Mouse (Mus musculus): ENCODE results near the gene Rhd. TPM values are rescaled to one million over a fixed set of nuclear protein-coding genes. Genes with fewer than 3 reads are reported as not detected.

Gene Rhd
- polyA plus RNA-seq, 1 experiment from 2014 or later = 0.41 TPM

DNA sequence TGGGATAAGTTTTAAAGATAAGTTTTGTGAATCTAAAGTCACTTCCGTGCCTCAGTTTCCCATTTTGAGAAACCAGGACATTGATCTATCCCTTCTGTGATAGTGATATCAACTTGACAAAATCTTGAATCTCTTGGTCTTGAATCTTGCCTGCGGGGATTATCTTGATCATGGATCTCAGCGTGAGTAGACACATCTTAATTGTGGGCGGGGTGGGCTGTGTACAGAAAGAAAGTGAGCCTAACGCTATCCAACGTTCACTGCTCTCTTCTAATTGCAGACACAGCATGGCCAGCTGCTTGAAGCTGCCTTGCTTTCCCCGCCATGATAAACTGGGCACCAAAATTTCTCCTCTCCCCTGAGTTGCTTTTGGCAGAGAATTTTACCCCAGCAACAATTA lies 1.3 kb upstream of the Rhd start:
- Histone ChIP-seq H3K27me3 (peaks cover under 1% of the 10 kb centered on the region; the same call in 1 of the 2 replicates), H3K9ac (replicated peaks) (no peak overlapping the region), H3K36me3 (no peaks in the 10 kb centered on the region), H3K4me2 (replicated peaks) (no peak overlapping the region), H3K4me3 (no peak overlapping the region), H3K9me3 (no peaks in the 10 kb centered on the region), H3K27ac (replicated peaks) (no peak overlapping the region), H3K4me1 (no peaks in the 10 kb centered on the region)
- 79% methylated on average over 7 of the region's 7 CpGs for WGBS
- ATAC-seq (replicated peaks) = no peak

DNA sequence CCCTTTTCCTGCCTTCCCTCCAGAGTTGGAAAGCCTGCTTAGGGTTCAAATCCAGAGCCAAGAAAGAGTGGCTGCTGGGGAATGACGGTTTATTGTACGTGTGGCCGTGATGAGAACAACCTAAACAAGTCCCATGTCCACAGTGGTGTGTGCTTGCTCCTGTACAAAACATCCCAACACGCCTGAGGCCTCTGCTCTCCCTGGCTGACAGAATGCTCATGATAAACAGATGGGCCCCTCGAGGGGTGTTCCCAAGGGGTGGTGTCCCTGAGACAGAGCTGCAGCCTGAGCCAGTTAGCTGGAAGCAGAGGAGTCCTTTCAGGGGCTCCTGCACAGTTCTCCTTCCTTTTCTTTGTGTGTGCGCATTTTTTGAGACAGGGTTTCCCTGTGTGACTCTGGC lies 1.0 kb downstream of the Rhd start:
- no peak overlapping the region for H3K9ac ChIP-seq (replicated peaks)
- no peak overlapping the region for H3K4me2 ChIP-seq (replicated peaks)
- no peak overlapping the region for H3K4me3 ChIP-seq
- no peak for ATAC-seq (replicated peaks)
- no peaks in the 10 kb centered on the region for H3K4me1 ChIP-seq
- H3K36me3 ChIP-seq = no peaks in the 10 kb centered on the region
- no peak overlapping the region for H3K27ac ChIP-seq (replicated peaks)
- H3K27me3 ChIP-seq = peaks cover 17% of the 10 kb centered on the region
- no peaks in the 10 kb centered on the region for H3K9me3 ChIP-seq
- WGBS = 80% methylated on average over 6 of the region's 6 CpGs

DNA sequence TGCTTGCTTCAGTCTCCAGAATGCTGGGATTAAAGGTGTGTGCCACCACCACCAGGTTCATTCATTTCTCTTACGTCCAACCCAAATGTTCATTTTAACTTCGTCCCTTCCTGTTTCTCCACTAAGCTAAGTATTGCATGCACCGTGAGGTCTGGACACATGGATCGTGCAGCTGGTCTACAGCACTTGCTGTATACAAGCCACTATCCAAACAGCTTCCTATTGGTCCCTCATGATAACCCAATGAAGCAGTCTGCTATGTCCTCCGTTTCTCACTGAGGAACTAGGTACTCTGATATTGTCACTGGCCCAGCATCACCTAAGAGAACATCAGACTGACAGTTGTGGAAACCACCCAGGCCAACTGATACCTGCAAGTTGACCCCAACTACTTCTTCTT lies 1.5 kb downstream of the Rhd start:
- Histone ChIP-seq H3K36me3 (no peaks in the 10 kb centered on the region), H3K9ac (replicated peaks) (no peak overlapping the region), H3K4me3 (no peak overlapping the region), H3K4me1 (no peaks in the 10 kb centered on the region), H3K27me3 (peaks cover 19% of the 10 kb centered on the region), H3K27ac (replicated peaks) (no peak overlapping the region), H3K9me3 (no peaks in the 10 kb centered on the region), H3K4me2 (replicated peaks) (no peak overlapping the region)
- no peak for ATAC-seq (replicated peaks)
- 92% methylated on average over 5 of the region's 5 CpGs for WGBS

DNA sequence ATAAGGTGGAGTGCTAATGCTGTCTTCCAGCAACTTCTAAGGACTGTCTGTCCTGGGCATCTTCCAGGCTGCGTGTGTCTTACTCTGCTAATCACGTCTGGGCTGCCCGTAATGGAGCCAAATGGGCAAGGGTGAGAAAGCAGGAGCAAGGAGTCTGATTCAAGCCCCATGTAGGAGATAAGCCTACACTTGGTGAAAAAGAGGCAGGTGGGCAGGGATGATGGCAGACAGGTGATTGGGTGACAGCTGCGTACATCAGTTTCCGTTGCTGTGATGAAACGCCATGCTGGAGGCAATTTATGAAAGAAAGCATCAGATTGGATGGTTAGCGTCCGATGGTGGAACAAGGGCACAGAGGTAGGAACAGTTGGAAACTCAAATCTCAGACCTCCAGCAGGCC lies 2.9 kb downstream of the Rhd start:
- Histone ChIP-seq H3K4me2 (replicated peaks) (no peak overlapping the region), H3K9ac (replicated peaks) (no peak overlapping the region), H3K9me3 (no peaks in the 10 kb centered on the region), H3K27ac (replicated peaks) (no peak overlapping the region), H3K27me3 (peaks cover 22% of the 10 kb centered on the region; the same call in 1 of the 2 replicates), H3K36me3 (no peaks in the 10 kb centered on the region), H3K4me1 (no peaks in the 10 kb centered on the region), H3K4me3 (no peak overlapping the region)
- WGBS = 89% methylated on average over 8 of the region's 8 CpGs
- ATAC-seq (replicated peaks) = no peak

DNA sequence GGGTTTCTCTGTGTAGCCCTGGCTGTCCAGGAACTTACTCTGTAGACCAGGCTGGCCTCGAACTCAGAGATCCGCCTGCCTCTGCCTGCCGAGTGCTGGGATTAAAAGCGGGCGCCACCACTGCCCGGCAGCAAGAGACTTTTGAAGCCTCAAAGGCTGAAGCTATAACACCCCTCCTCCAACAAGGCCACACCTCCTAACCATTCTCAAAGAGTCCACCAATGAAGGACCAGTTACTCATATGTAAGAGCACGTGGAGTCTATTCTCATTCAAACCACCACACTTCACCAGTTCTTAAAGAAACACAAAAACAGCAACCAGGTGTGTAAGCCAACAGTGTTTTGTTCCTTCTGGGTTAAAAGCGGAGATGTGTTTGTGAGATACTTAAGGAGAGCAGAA lies 3.3 kb downstream of the Rhd start:
- no peaks in the 10 kb centered on the region for H3K9me3 ChIP-seq
- 86% methylated on average over 8 of the region's 8 CpGs for WGBS
- no peak overlapping the region for H3K4me2 ChIP-seq (replicated peaks)
- no peak overlapping the region for H3K4me3 ChIP-seq
- H3K27me3 ChIP-seq = peaks cover 24% of the 10 kb centered on the region; the same call in 1 of the 2 replicates
- no peak for ATAC-seq (replicated peaks)
- H3K9ac ChIP-seq (replicated peaks) = no peak overlapping the region
- no peak overlapping the region for H3K27ac ChIP-seq (replicated peaks)
- no peaks in the 10 kb centered on the region for H3K4me1 ChIP-seq
- no peaks in the 10 kb centered on the region for H3K36me3 ChIP-seq

DNA sequence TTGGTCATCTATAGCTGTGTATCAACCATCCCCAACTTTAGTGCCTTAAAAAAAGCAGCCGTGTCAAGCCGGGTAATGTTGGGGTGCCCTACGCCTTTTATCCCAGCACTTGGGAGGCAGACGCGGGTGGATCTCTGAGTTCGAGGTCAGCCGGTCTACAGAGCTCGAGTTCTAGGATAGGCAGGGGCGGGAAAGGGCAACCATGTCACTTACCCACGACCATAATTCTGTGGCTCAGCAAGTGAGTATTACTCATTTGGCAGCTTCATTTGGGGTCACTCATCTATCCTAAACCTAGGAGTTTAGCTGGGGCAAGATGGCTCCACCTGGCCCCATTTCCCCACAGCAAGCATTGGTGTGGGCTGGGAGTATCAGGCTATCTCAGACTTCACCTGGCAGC lies 3.7 kb downstream of the Rhd start:
- Histone ChIP-seq H3K9me3 (no peaks in the 10 kb centered on the region), H3K9ac (replicated peaks) (no peak overlapping the region), H3K27me3 (peaks cover 24% of the 10 kb centered on the region; the same call in 1 of the 2 replicates), H3K4me1 (no peaks in the 10 kb centered on the region), H3K27ac (replicated peaks) (no peak overlapping the region), H3K36me3 (no peaks in the 10 kb centered on the region), H3K4me2 (replicated peaks) (no peak overlapping the region), H3K4me3 (no peak overlapping the region)
- WGBS = 91% methylated on average over 10 of the region's 10 CpGs
- ATAC-seq (replicated peaks) = no peak

DNA sequence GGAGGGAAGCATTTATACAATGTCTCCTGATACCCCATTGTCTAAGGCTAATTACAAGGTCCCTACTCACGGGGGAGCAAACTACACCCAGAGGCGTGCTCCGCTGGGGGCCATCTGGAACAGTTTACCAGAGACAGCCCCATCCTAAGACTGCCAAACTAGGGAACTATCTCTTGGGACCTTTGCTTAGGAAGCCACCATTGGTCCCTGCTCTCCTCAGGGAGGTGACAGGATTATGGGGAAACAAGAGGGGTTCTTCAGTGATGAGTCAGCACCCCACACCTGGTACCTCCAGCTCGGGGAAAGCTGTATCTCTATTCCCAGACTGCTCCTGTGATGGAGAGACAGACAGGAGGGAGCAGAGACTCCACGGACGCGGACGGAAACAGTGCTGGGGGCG lies 4.2 kb downstream of the Rhd start:
- no peak overlapping the region for H3K4me3 ChIP-seq
- no peak overlapping the region for H3K4me2 ChIP-seq (replicated peaks)
- peaks cover 24% of the 10 kb centered on the region; the same call in 1 of the 2 replicates for H3K27me3 ChIP-seq
- ATAC-seq (replicated peaks) = no peak
- H3K36me3 ChIP-seq = no peaks in the 10 kb centered on the region
- H3K9ac ChIP-seq (replicated peaks) = no peak overlapping the region
- no peaks in the 10 kb centered on the region for H3K9me3 ChIP-seq
- no peaks in the 10 kb centered on the region for H3K4me1 ChIP-seq
- 26% methylated on average over 9 of the region's 9 CpGs for WGBS
- H3K27ac ChIP-seq (replicated peaks) = no peak overlapping the region

DNA sequence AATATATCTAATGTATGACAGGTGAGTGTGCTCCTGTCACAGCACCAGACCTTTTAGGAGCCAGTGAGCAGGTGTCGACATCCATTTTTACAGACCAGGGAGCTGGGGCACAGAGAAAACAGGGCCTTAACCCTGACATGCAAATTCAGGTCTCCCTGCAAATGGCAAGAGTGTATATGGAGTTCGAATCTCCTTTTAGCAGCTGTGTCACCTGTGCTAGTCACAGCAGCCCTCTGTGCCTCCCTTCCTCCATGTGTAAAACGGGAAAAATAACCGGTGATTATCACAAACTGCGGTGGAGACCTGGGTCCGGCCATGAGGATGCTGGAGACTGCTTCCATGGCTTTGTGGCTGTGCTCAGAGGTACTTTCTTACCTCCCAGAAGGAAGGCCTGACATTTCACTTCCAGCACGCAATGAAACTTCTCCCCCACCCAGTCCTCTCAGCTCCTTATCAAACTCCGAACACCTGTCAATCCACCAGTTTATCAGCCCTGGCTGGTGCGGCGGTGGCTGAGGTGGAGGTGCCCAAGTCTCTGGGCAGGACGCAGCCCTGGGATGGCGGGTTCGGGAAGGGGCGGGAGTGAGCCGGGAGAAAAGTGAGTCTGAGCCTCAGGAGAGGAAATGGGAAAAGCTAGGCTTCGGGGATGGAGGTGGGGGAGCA lies 4.9 kb downstream of the Rhd start:
- Histone ChIP-seq H3K4me2 (replicated peaks) (no peak overlapping the region), H3K9me3 (no peaks in the 10 kb centered on the region), H3K27ac (replicated peaks) (no peak overlapping the region), H3K27me3 (peaks cover 24% of the 10 kb centered on the region; the same call in 1 of the 2 replicates), H3K4me1 (no peaks in the 10 kb centered on the region), H3K4me3 (no peak overlapping the region), H3K36me3 (no peaks in the 10 kb centered on the region), H3K9ac (replicated peaks) (no peak overlapping the region)
- 11% methylated on average over 16 of the region's 16 CpGs for WGBS
- no peak for ATAC-seq (replicated peaks)

DNA sequence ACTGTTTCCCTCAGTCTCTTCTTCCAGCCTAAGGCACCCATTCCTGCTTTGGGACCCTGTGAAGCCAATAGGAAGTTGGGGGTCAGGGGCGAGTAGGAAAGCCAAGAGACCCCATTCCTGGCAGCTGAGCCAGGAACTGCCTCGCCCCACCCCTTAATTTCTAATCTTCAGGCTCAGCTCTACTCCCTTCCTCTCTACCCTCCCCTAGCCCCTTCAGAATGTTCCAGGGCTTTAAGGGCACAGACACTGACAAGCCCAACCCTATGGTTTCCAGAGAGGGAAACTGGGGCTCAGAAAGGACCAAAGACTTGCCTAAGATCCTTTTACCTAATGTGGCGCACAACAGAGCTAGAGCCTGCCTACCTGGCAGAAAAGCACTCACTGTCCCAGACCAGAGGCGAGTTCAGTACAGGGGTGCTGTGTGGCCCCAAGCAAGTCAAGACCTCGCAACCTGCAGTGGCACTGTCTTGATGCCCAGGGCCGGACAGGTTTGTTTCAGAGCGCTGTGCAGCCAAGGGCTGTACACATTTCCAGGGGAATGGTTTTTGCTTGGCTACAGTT lies 5.6 kb downstream of the Rhd start:
- Histone ChIP-seq H3K9me3 (no peaks in the 10 kb centered on the region), H3K4me3 (no peak overlapping the region), H3K4me2 (replicated peaks) (no peak overlapping the region), H3K9ac (replicated peaks) (no peak overlapping the region), H3K36me3 (no peaks in the 10 kb centered on the region), H3K27me3 (peaks cover 24% of the 10 kb centered on the region; the same call in 1 of the 2 replicates), H3K27ac (replicated peaks) (no peak overlapping the region), H3K4me1 (no peaks in the 10 kb centered on the region)
- ATAC-seq (replicated peaks) = no peak
- 43% methylated on average over 7 of the region's 7 CpGs for WGBS

DNA sequence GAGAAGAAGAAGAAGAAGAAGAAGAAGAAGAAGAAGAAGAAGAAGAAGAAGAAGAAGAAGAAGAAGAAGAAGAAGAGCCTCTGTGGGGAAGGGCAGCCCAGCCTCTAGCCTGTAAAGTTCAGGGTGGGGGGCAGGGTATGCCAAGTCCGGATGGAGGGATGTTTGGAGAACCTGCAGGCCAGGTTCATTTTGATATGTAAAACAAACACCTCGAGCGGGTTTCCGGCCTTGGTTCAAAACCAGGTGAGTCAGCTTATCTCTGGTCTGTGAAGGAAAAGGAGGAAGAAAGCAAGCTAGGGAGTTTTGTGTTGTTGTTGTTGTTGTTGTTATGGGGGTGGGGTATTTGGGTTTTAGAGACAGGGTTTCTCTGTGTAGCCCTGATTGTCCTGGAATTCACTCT lies 7.1 kb downstream of the Rhd start:
- H3K27me3 ChIP-seq = peaks cover 24% of the 10 kb centered on the region; the same call in 1 of the 2 replicates
- H3K4me3 ChIP-seq = no peak overlapping the region
- no peak overlapping the region for H3K9ac ChIP-seq (replicated peaks)
- no peak overlapping the region for H3K4me2 ChIP-seq (replicated peaks)
- no peaks in the 10 kb centered on the region for H3K4me1 ChIP-seq
- ATAC-seq (replicated peaks) = no peak
- no peak overlapping the region for H3K27ac ChIP-seq (replicated peaks)
- H3K36me3 ChIP-seq = no peaks in the 10 kb centered on the region
- 55% methylated on average over 4 of the region's 4 CpGs for WGBS
- no peaks in the 10 kb centered on the region for H3K9me3 ChIP-seq

DNA sequence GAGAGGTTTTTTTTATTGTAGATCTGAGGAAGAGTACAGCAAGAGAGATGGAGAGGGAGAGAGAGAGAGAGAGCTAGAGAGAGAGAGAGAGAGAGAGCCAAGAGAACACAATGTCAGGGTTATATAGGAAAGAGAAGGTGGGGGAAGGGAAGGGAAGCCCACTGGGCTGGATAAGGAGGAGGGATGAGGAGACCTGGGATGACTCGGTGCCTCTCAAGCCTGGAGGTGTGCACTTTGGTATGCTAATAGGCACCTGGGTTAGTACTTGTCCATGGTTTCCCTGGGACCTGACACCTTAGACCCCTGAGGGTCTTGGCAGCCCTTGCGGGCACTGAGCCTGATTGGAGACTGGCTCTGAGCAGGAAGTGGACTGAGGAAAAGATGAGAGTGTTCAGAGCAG lies 7.6 kb downstream of the Rhd start:
- Histone ChIP-seq H3K4me1 (no peaks in the 10 kb centered on the region), H3K36me3 (no peaks in the 10 kb centered on the region), H3K4me3 (no peak overlapping the region), H3K27me3 (peaks cover 24% of the 10 kb centered on the region; the same call in 1 of the 2 replicates), H3K4me2 (replicated peaks) (no peak overlapping the region), H3K27ac (replicated peaks) (no peak overlapping the region), H3K9me3 (no peaks in the 10 kb centered on the region), H3K9ac (replicated peaks) (no peak overlapping the region)
- ATAC-seq (replicated peaks) = no peak
- 55% methylated on average over 2 of the region's 2 CpGs for WGBS

DNA sequence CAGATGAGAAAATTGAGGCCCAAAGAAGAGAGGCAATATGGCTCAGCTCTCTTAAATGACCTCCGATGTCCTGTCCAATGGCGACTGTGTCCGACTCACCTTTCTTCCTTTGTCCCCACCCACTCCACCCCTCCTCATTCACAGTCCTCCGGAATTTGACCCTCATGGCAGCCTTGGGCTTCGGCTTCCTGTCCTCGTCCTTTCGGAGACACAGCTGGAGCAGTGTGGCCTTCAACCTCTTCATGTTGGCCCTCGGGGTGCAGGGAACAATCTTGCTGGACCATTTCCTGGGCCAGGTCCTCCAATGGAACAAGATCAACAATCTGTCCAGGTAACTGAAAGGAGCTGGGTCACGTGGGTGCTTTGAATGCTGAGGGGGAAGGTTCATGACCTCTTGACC lies 11.8 kb downstream of the Rhd start:
- Histone ChIP-seq H3K36me3 (no peaks in the 10 kb centered on the region), H3K9me3 (no peaks in the 10 kb centered on the region), H3K27me3 (peaks cover 6% of the 10 kb centered on the region; the same call in 1 of the 2 replicates), H3K9ac (replicated peaks) (no peak overlapping the region), H3K27ac (replicated peaks) (no peak overlapping the region), H3K4me2 (replicated peaks) (no peak overlapping the region), H3K4me3 (no peak overlapping the region), H3K4me1 (peaks cover 7% of the 10 kb centered on the region; the same call in 1 of the 2 replicates)
- no peak for ATAC-seq (replicated peaks)
- WGBS = 89% methylated on average over 9 of the region's 9 CpGs
